Mouse (Mus musculus) granulocyte monocyte progenitor cell, adult 5-6 weeks (primary cell): ENCODE measurements at regions not wholly inside any gene's neighbourhood (a gene's known extent, or its start where the extent isn't known, plus 50 kb on each side); places are given as distances from the start of the nearest gene placed in this dataset.

Source experiments
- ATAC-seq: replicated peaks from 2 replicates; pipeline ENCODE4 v1.8.0; 2016; ENCODE audit warnings: mild to moderate bottlenecking, moderate TSS enrichment, inconsistent platforms; ENCODE audit not compliant: poor library complexity, severe bottlenecking

GRCm38 (mm10) chr14:106190721-106191120, 84.7 kb downstream of the Trim52 start:
- no peak for ATAC-seq

DNA sequence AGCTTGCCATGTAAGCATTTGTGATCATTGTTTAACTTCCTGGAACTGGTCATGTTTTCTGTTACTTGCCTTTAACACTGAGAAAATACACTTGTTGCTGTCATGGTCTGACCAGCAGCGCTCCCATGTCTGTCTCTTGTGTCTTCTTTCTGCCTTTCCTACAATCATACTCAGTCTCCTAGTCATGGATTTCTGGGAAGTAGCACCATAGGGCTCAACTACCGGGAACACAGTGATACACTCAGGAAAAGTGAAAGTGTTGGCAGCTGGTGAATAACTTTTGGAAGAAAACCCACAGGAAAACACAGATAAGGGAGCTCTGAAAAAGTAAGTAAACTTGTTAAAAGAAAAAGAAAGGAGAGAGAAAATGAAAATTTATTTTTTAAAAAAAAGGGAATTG, 87.6 kb downstream of the Trim52 start:
- no peak for ATAC-seq

DNA sequence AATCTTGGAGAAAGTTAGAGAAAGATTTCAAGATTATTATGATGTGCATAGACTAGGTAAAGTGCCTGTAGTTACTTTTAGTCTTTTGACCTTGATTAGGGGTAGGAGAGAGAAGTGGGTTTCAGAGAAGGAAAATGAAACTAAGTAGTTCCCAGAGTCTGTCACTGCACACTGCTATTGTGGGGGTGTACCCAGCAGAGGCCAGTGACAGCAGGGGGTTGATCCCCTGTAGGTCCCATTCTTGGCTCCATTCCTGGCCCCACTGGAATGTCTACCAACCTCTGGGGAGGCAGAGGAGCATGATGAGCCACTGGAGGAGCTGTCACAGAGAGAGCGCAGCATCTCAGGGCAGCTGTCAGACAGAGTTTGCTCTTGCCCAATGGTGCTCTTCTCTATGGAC, 88.1 kb downstream of the Trim52 start:
- ATAC-seq: peak; percentile 84

DNA sequence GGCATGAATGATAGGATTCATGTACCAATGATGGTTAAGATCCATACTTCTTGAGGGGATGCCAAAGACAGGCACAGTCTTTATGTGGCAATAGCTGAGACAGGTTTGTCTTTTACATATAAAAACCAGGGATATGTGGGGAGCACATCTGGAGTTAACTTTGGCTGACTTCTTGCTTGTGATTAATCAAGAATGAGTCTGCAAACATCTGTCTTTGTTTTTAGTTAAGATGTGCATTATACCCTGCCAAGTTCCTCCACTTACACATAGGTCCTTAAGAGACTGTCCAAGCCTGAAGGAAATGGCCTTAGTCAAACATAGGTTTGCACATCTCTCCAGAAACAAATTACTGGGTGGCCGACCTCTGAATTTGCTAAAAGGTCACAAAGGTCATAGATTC, 91.8 kb downstream of the Trim52 start:
- ATAC-seq: no peak

- no peak for ATAC-seq
Observed at GRCm38 (mm10) chr14:106199109-106199508, 93.1 kb downstream of the Trim52 start.

- no peak for ATAC-seq
Observed at GRCm38 (mm10) chr14:106199536-106200319, 93.7 kb downstream of the Trim52 start.

- no peak for ATAC-seq
Observed at GRCm38 (mm10) chr14:106211062-106211461, 105.1 kb downstream of the Trim52 start.

GRCm38 (mm10) chr14:106217681-106218080, 111.7 kb downstream of the Trim52 start:
- ATAC-seq: no peak

DNA sequence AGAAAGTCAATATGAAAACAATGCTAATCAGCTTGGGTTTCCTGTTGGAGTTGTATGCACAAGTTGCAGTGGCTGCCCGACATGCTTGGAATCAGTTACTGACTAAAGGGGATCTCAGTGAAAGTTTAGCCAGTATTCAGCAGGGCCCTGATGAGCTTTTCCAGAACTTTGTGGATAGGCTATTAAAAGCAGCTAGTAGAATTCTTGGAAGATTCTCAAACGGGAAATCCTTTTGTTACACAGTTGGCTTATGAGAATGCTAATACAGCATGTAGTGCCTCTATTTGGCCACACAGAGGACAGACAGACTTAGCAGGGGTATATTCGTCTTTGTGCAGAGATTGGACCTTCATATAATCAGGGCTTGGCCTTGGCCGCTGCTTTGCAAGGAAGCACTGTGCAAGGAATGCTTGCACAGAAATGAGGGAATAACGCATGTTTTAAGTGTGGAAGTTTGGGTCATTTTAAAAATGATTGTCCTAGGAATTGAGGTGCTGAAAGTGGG, 113.3 kb downstream of the Trim52 start:
- no peak for ATAC-seq

DNA sequence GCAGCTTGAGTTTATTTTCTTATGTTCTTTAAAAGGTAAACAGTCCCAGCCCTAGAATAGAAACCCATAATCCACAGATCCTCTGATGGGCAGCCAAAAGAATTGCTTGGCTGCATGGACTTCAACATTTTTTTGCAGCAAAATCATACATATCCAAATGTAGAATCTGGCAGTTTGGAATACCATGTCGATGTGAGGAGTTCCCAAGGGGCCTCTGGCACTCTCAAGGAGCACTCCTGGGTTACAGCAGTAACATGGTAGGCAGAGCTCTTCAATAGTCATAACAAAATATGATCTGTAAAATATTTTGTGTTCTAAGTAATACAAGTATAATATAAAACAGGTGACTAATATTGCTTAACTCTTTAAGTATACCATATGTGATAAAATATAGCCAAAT, 119.4 kb downstream of the Trim52 start:
- no peak for ATAC-seq

GRCm38 (mm10) chr14:106241721-106242405, 135.9 kb downstream of the Trim52 start:
- no peak for ATAC-seq

DNA sequence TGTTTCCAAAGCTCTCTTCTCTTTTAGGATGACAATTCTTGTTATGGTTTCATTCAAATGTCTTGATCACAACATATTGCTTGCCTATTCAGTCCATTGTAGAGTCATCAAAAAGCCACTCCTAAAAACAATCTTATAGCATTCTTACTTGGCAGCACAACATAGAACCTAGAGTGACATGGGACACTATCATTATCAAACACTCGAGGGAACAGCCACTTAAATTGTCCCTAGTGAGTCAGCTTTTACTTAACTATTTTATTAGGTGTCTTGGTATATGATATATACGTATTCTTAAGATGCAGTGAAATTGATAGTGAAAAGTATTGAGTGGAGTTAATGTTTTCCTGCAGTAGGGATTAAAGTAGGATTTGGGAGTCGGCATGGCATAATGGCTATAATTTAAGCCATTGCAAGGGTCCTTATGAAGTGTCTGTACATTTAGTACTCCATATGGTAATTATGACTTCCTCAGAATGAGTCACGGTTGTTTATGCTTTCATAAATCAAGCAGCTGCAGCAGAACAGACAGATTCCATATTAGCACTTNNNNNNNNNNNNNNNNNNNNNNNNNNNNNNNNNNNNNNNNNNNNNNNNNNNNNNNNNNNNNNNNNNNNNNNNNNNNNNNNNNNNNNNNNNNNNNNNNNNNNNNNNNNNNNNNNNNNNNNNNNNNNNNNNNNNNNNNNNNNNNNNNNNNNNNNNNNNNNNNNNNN, 153.6 kb downstream of the Trim52 start:
- no peak for ATAC-seq

GRCm38 (mm10) chr14:106265290-106265689, 159.3 kb downstream of the Trim52 start:
- no peak for ATAC-seq

DNA sequence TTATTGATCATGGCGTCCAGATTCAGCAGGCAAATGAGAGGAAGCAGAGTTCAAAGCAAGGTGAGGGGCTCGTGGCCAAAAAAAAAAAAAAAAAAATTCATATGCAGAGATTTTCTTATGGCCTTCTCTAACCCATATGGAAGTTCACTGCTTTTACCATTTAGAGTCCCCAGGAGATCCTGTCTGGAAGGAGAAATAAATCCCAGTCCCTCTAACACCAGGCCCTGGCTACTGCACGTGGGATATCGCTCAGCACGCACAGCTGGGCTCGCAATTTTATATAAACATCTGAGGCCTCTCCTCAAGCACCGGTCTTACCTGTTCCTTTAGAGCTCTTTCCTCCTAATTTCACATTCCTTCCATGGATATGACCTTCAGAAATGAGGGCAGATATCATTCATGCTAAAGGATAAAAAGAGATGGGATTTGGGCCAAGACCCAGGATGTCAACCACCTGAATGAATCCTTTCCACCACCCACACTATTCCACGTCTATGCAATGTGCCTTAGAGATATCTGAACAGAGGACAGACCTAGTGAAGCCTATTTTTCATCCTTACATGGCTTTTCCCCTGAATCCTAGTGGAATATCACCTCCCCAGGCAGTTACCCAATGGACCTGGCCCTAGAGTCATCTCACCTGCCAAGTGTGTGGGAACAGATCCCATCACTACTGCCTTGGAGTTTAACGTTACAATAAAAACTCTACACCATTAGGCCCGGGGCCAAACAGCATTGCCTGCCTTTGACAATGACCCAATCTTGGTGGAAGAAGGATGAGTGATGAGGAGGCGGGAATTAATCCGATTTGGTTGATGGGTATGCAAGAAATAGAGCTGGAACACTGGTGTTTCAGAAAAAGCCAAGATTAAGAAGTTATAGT, 161.9 kb downstream of the Trim52 start:
- no peak for ATAC-seq

GRCm38 (mm10) chr14:106269680-106270079, 163.7 kb downstream of the Trim52 start:
- ATAC-seq: no peak

DNA sequence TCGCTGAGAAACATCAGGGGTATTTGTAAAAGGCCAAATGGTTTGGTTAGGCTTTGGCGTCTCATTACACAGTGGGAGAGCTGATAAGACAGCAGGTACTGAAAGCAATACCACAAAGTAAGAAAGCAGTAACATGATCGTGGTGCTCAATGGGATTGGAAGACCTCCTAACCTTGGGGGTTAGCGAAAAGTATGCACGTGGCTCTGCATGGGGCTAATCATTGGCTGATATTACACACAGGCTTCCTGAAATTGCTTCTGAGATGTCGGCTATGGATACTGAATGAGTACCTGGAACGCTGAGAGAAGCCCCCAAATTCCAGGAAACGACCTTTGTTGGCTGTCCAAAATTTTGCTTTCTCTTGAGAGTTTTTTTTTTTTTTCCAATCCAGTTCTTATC, 207.6 kb downstream of the Trim52 start:
- no peak for ATAC-seq

GRCm38 (mm10) chr14:106314079-106314551, 208.1 kb downstream of the Trim52 start:
- ATAC-seq: no peak

DNA sequence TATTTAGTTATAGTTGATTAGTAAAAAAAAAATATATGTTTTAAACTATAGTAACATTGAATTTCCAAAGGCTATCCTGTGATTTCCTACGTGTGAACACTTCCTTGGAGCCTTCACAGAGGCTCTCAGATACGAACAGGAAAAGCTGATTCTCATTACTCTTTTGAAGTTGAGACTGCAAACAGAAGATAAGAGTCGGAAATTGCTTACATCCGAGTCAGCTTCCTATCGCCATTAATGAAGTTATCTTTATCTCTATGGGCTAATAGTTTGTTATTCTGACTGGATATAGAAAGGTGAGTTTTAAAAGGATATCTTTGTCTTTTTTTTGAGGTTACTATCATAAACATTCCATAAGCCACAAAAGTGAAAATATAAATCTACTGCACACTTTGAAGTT, 212.8 kb downstream of the Trim52 start:
- no peak for ATAC-seq

GRCm38 (mm10) chr14:106327653-106328283, 221.8 kb downstream of the Trim52 start:
- no peak for ATAC-seq
